Mouse (Mus musculus) natural killer cell, adult 2 months (primary cell): ENCODE measurements around the gene Fbxo41.
"Not testable (repeated sequence)": the region's sequence is repeated elsewhere in the genome, so short reads cannot be mapped to it uniquely, and the experiment has no call there.

Experiments used
- DNase-seq, 2 experiments: peaks; one replicate each; pipeline ENCODE4 v3.0.0; 2022; ENCODE audit warnings: low spot score in 2 of 2

Gene Fbxo41

DNA sequence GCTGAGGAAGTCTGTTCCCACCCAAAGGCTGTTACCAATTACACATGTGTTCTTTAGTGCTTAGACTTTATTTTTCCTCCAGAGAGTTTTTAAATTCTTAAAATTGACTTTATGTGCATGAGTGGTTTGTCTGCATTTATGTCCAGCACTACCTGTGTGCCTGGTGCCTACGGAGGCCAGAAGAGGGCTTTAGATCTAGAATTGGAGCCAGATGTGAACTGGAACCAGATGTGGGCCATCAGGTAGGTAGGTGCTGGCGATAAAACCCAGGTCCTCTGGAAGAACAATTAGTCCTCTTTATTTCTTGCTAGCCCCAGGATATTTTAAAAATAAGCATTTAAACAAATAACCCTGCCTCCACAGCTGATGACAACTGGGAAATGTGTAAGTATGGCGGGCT is 11.2 kb downstream of the Fbxo41 start:
- no peak for DNase-seq

DNA sequence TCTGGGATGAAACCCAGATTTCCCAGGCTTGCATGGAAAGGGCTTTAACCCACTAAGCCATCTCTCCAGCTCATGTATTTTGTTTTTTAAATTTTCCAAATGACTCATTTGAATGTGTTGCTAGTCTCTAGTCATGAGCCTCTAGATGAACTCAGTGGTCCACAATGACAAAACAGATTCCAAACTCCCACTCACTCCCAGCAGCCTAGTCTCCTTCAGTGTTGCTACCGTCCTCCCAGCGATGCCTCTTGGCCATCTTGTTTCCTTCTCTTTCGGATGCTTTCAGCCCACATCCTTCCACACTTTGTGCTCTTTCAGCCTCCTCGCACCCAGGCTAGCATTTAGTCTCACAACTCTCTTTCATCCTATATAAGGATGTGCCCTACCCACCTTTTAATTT is 12.5 kb downstream of the Fbxo41 start:
- no peak for DNase-seq

DNA sequence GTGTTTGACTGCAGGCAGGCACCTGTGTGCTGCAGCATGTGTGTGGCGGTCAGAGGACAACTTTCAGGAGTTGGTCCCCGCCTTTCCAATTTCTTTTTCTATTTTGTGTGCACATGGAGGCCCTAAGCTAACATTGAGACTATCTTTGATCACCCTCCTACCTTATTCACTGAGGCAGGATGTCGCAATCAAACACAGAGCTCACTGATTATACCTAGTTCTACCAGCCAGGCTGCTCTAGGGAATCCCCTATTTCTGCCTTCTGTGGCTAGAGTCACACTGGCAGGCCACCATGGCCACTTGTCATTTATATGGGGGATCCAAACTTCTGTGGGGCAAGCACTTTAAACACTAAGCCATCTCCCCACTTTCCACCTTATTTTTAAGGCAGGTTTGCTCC is 13.1 kb downstream of the Fbxo41 start:
- no peak for DNase-seq

DNA sequence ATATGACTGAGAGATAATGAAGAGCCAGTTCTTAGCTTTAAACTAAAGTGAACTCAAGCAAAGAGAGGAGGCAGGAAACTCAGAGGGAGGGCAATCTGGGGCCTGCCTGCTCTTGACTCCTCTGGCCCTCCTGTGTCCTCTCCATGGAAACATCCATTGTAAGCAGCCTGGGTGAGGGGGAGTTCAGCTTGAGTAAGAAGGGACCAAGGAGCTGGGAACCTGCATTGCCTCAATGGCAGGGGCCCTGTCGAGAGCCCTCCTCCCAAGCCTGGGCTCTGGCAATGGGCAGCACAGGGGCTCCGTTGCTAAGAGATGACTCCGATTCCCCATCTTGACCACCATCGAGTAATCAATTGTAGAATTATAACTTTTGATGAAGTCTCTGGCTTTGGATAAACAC is 14.3 kb downstream of the Fbxo41 start:
- no peak for DNase-seq

DNA sequence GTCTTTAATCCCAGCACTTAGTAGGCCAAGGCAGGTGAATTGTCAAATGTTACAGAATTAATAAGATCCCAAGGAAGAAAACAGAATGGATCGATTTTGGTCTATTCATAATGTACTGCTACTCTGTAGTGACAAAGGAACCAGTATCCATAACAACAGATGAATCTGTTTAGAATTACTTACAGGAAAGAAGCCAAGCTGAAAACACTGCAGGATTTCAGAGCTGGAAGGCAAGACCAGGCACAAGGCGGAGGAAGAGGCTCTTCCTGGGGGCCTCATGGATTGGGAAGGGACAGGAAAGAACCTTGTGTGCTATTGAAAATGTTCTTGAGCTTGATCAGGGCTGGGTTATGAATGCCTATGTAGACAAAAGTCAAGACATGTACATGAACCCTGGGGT is 17.1 kb downstream of the Fbxo41 start:
- no peak for DNase-seq

DNA sequence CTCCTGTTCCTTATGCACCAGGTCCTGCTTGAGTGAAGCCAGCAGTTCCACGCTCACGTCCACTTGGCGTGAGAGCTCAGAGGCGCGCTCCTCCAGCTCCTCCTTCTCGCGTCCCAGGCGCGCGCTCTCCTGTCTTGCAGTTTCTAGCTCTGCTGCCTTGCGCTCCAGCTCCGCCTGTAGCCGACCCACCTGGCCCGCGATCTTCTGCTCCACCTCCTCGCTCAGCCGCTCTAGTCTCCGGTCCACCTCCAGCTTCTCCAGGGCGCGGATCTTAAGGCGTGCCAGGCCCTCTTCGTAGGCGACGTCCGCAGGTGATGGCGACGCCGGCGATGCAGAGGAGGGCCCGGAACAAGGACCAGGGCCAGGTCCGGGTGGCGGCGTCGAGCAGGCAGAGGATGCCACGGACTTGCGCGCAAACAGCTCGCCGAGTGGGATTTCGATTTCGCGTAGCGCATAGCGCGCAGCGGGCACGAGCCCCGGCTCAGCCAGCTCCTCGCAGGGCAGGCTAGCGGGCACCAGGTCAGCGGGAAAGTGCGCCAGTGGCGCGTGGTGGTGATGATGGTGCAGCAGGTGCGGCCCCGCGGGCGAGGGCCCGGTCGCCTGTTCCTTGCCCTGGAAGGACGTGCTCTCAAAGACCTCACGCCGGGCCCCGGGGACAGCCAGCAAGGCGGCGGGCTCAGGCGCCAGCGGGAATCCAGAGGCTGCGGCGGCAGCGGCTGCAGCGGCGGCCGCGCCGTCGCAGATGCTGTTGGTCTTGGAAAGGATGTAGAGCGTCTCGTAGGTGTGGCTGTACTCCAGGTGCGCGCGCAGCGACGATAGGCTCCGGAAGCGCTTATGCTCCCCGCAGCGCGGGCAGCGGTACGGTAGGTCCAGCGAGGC is 18.7 kb downstream of the Fbxo41 start:
- no peak for DNase-seq

DNA sequence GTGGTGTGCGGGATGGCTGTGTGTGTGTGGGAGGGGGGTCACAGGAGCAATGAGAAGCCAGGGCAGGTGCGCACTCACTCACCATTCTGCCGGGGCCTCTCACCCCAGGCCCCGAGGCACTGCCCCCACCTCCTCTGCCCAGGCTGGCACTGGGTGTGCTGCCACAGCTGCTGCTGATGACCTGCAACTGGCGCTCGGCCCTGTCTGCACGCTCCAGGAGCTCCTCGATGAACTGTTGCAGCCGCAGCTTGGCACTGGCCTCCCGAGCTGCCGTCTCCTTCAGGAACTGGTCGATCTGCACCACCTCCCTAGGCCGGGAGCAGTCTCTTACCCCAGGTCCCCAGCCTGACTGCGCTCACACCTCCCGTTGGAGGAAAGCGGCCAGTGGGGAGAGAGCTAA is 22.1 kb downstream of the Fbxo41 start:
- no peak for DNase-seq

DNA sequence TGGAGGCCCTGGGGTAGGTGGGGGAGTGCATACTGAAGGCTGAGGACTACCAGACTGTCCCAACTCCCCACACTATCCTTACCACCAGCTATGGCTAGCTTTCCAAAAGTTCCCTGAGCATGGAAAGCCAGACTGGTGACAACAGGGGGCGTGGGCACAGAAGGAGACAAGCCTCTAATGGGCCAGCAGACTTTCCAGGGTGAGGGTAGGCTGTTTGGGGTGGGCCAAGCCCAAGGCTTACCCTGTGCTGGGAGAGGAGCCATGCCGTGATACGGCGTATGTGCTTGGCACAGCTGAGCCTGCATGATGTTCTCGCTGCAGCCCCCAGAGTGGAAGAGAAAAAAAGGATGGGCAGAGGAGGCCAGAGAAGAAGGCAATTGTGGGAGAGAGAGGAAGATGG is 22.8 kb downstream of the Fbxo41 start:
- DNase-seq = no peak

DNA sequence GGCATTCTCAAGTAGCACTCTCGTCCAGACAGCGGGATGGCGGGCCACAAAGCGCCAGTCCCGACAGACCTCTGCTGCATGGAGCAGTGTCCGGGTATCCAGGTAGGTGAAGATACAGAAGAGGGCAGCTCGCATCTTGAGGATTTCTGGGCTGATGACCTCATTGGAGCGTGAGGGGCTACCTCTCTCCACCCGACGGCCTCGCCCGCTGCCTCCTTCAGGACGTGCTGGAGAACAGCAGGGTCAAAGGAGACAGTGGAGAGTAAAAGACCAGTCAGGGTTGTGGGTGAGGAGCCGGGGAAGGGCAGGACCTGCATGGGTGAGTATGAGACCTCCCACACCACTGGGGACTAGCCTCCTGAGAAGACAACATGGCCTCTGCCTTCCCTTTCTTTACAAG is 24.4 kb downstream of the Fbxo41 start:
- DNase-seq = no peak

DNA sequence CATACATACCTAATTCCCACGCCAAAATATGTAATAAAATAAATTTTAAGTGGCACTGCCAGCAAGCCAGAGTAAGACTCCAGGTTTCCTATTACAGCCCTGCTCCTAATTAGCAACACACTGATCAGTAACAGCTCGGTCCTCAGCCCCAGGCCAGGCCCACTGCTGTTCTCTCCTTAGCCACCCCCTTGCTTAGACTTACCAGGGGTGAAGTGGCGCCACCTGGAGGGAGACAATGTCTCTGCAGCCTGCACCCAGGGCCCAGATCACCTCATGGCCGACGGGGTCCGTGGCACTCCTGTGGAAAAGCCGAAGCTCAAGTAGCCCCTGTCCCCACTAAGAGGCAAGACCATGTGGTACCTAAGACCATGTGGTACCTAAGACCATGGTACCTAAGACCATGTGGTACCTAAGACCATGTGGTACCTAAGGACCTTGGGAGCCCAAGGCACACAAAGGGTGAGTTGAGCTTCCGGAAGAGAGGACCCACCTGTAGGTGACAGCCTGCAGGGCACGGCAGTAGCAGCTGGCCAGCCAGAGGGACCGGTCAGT is 25.4 kb downstream of the Fbxo41 start:
- DNase-seq = peak; percentile 4 to 38

DNA sequence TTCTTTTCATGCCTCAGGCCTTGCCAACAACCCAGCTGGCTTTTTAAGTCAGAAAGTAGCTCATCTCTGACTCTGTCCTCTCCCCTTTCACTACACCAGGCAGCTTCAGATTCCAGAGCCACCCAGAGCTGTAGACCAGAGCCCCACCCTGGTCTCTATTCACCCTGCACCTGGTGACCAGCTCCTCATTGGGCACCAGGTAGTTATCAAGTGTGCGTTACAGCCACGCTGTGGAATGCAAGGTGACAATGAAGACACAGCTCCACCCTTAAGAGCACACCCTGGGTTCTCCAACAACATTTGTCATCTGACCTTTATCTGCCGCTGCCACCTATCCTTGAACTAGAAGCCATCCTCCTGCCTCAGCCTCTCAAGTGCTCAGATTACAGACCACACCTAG is 27.2 kb downstream of the Fbxo41 start:
- DNase-seq = no peak

DNA sequence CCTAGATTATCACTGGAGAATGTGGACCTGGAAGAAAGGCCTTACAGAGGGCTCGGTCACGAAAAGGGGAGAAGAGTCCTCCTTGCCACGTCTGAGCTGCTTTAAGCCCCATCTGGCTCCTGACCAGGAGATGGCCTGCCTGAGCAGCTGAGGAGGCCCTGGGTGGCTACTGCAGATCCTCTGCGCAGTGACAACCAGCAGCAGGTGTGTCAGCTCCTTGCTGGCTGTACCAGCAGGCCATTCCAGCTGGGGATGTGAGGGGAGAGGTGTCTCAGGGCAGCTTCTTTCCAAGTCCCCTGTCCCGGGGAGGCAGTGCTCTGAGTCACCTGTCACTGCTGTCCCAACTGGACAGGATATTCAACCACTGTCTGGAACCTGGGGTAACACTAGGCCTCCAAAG is 30.3 kb downstream of the Fbxo41 start:
- no peak for DNase-seq

DNA sequence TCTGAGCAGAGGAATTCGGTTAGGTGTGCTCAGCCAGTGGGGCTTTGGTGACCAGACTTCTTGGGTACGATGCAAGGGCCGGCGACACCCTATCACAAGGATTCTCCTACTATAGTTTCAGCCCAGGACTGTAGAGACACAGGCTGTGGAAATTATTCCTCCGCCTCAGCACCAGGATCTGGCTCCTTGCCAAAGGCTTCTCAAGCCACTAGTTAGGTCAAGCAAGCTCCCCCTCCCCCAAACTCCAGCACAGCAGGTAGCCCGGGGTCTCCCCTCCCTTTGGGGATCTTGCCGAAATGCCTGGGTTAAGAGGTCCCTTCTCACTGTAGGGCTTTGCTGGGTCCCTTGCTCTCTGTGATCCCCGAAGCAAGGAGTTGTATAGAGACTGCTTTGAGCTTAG is 30.8 kb downstream of the Fbxo41 start:
- no peak for DNase-seq

DNA sequence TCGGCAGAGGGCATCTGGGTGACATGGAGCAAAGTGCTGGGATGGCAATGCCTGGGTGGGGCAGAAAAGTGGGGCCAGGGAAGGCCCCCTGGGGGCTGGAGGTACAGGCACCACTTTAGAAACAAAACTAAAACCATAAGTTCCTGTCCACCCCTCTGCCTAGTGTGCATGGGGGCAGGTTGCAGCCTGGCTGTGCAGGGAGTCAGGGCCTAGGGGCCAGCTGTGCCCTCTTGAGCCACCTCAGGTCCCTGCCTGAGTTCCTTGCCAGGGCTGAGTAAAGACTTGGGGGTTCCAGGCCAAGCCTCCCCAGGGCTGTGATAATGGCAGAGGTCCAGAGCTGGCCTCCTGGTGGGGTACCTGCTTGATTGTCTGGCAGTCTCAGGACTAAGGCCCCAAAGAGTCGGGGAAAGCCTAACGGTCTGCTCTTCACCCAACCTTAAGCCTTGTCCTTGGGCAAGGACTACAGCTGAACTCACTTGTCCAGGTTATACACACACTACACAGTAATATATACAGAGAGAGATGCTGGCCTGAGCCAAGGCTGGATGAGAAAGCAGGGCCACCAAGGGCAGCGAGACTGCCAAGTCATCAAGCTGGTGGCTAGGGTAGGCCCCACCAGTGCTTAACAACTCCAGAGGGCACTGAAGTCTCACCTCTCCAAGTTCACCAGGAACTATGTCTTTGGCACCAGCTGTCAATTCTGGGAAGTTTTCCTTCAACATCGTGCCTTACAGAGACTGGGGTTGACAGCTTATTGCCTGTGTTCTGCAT is 32.9 kb downstream of the Fbxo41 start:
- no peak for DNase-seq

DNA sequence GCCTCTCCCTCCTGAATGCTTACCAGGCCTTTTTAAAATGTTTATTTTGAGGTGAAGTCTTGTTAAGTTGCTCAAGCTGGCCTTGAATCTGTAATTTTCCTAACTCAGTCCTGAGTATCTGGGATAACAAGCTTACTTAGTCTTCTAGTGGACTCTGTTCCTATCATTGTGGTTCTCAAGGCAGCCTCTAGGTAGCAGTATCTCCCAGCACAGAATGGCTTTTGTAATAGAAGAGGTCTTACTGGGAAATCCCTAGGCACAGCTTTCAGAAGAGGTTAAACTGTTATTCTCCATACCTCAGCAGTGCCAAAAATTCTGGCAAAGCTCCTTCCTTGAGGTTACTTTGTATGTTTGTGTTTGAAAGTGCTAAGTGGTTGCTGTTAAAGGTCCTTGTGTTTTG is 37.4 kb downstream of the Fbxo41 start:
- DNase-seq = no peak

DNA sequence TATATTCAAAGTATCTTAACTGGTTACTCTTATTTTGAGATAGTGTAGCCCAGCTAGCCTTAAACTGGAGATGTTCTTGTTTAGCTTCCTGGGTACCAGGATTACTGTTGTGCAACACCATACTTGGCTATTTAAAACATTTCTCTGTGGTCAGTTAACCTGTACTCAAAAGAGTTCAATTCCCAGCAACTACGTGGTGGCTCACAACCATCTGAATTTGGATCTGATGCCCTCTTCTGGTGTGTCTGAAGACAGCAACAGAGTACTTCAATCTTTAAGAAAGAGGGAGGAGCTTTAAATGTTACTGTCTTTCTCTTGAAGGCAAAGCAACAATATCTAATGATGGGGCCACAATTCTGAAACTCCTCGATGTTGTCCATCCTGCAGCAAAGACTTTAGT is 43.2 kb downstream of the Fbxo41 start:
- DNase-seq = no peak

DNA sequence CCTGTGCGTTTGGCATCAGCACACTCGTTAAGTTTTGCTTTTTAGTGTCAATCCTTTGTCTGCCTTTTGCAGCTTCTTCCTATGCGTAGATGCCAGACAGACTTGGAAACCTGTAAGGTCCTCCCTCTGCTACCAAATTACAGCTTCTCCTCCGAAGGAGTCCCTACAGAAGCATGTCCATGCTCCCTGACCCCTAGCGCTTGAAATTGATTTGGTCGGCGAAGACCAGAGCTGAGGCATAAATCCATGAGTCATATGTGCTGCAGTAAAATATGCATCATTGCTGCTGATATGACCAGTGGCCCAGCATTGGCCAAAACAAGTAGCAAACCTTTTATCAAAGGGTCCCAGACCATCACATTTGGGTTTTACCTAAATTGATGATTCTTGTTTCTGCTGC is 50.0 kb downstream of the Fbxo41 start:
- DNase-seq = peak in 1 of 2 experiments; percentile 12

DNA sequence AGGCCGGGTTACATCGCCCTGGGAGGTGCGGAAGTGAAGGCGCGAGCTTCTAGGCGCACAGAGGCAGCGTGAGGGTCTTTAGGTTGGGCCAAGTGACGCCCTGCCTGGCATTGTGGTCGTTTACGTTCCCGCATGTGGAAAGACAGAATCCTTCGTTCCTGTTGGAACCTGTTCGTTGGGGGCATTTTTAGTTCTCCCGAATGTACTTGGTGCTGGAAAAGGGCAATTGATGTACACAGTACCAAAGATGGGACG is 50.5 kb downstream of the Fbxo41 start:
- DNase-seq = no peak

DNA sequence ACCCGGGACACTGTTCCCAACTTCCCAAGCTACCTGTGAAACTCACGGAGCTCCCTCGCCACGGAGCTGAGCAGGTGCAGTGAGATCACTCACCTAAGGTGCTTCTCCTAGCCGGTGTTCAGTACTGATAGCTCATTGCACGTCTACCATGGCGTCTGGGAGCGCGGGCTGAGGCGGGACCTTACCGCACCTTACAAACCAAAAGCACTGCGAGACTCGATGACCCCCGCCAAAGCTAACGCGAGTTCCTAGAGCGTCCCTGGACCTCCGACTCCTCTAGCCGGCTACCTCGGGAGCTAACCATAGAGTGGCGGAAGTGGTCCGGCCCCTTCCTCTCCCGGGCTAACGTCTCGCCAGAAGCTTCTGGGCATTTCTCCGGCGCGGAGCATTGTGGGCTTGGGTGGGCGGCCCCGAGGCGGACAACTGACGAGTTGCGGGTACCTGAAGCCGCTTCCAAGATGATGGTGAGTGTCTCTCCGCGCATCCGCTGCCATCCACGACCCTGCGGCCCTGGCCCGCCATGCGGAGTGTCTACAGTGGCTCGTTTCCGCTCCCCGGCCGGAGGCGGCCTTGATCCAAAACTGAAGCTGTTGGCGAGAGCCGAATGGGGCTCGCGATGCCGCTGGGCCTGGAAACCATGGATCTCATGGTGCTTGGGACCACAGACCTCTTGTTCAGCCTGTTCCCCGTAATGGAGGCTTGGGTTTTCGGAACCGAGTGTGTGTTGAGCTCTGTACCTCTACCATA is 51.0 kb downstream of the Fbxo41 start, which contains the start of gene Pradc1:
Gene Pradc1, minus strand, starts transcription at position 307 of the 747 bp plus-strand sequence.
- DNase-seq = peak; percentile 96 to 97

DNA sequence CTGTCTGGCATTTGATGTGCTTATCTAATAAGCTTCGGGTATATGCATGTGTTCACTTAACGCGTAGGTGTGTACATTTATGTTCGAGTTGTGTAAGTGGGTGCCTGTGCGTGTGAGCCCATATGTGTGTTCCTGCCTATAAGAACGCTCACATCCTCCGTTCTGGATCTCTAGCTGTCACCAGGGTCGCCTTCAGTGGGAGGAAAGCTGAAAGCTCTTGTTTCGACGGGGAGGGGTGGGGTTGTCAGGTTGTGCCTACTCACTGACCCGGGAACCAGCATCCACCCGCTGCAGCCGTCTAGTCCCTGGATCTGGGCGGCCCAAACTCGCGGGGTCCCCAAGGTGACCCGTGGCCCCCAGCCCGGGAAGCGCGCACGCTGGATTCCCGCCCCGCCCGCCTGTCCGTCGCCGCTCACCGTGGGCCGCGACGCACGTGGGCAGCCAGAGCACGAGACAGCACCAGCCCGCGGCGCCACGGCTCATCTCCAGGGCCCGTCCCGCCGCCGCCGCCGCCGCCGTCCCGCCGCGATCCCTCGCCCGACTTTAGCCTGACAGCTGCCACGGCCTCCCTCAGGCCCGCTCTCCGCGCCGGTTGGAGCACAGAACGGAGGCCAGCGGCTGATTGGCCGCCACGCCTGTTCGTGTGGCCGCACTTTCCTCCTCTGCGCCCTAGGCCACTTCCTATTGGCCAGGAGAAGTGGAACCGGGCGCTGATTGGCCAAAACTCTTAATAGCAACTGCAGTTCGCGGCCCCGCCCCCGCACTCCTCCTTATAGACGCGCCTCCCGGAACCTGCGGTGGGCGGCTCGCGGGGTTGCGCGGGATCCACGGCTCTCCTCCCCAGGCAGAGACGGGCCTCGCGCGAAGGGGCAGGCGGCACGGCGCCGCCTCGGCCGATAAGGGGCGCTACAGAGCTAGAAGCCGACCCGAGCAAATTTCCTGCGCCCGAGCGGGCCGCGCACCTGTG is 51.8 kb downstream of the Fbxo41 start, which contains the start of gene Cct7:
Gene Cct7, plus strand, starts transcription at position 818 of the 967 bp plus-strand sequence.
- DNase-seq = peak; percentile 97 to 98

DNA sequence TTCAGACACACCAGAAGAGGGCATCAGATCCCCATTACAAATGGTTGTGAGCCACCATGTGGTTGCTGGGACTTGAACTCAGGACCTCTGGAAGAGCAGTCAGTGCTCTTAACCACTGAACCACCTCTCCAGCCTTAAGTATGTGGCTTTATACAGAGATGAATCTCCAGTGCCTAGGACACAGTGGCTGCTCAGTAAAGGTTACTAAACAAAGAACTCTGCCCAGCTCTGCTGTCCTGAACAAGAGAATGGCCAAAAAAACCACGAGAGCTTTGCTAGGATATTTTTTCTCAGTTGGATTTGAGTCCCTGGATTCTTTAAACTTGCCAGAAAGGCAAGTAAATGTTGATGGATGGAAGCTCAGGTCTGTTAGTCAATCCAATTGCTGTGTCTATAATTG is 52.7 kb downstream of the Fbxo41 start:
- DNase-seq = not testable (repeated sequence)
